Mouse (Mus musculus) C2C12 (cell line): ENCODE measurements around the gene Ada.

Experiments
- CTCF ChIP-seq: IDR thresholded peaks from one replicate; pipeline ENCODE4 v1.5.1; 2011; ENCODE audit not compliant: control insufficient read depth, insufficient read depth, insufficient read length
- FOSL1 ChIP-seq: IDR thresholded peaks from one replicate; pipeline ENCODE4 v1.8.0; 2011; ENCODE audit warnings: mild to moderate bottlenecking, low read length; ENCODE audit not compliant: poor library complexity, insufficient read depth, severe bottlenecking
- MAX ChIP-seq: IDR thresholded peaks from one replicate; pipeline ENCODE4 v1.6.1; 2011; ENCODE audit warnings: mild to moderate bottlenecking, control low read depth
- MYOD1 ChIP-seq: IDR thresholded peaks from one replicate; pipeline ENCODE4 v1.6.1; 2011; ENCODE audit warnings: low read depth; ENCODE audit not compliant: control insufficient read depth, insufficient read length
- MYOG ChIP-seq: IDR thresholded peaks from one replicate; pipeline ENCODE4 v1.6.1; 2011; ENCODE audit not compliant: control insufficient read depth, insufficient read length; ENCODE audit errors: extremely low read depth
- USF1 ChIP-seq: IDR thresholded peaks from one replicate; pipeline ENCODE4 v1.6.1; 2011; ENCODE audit warnings: low read depth, mild to moderate bottlenecking, control low read depth, moderate library complexity

- no peak for TF ChIP-seq CTCF
- no peak for TF ChIP-seq FOSL1
- TF ChIP-seq MYOG, result no peak
- no peak for TF ChIP-seq USF1
- TF ChIP-seq MAX, result no peak
- TF ChIP-seq MYOD1, result no peak
These were observed 37.2 kb downstream of the Ada start for GRCm38 (mm10) chr2:163712874-163713273.
